Mouse (Mus musculus) myocyte (in vitro differentiated cells): ENCODE measurements around the gene Rce1.
A peak's percentile ranks its signal among the peaks of the same experiment; 100 is the strongest.

Experiments used
- CEBPB ChIP-seq: IDR thresholded peaks from 2 replicates; pipeline ENCODE4 v1.6.1; 2011; ENCODE audit warnings: mild to moderate bottlenecking, moderate library complexity; ENCODE audit not compliant: poor library complexity, insufficient read depth, severe bottlenecking
- E2F4 ChIP-seq: IDR thresholded peaks from one replicate; pipeline ENCODE4 v1.6.1; 2011; ENCODE audit warnings: mild to moderate bottlenecking, control low read depth, moderate library complexity; ENCODE audit not compliant: insufficient read depth
- MAX ChIP-seq: IDR thresholded peaks from one replicate; pipeline ENCODE4 v1.6.1; 2011; ENCODE audit warnings: low read depth, mild to moderate bottlenecking, control low read depth
- MYOD1 ChIP-seq, 3 experiments: IDR thresholded peaks; one replicate each; pipeline ENCODE4 v1.6.1; 2011; ENCODE audit warnings: control low read depth in 2 of 3, low read depth in 2 of 3, mild to moderate bottlenecking in 2 of 3, moderate library complexity in 1 of 3; ENCODE audit not compliant: insufficient read length in 2 of 3, control insufficient read depth in 1 of 3
- POLR2A ChIP-seq: IDR thresholded peaks from one replicate; pipeline ENCODE4 v1.6.1; 2011; ENCODE audit warnings: low read depth, mild to moderate bottlenecking, control low read depth, moderate library complexity; ENCODE audit not compliant: insufficient read length
- POLR2AphosphoS2 ChIP-seq: IDR thresholded peaks from one replicate; pipeline ENCODE4 v1.6.1; 2011; ENCODE audit warnings: low read depth, control low read depth; ENCODE audit not compliant: insufficient read length
- TCF12 ChIP-seq: IDR thresholded peaks from one replicate; pipeline ENCODE4 v1.6.1; 2011; ENCODE audit warnings: mild to moderate bottlenecking, control low read depth; ENCODE audit not compliant: poor library complexity, insufficient read depth, severe bottlenecking
- USF1 ChIP-seq: IDR thresholded peaks from one replicate; pipeline ENCODE4 v1.6.1; 2011; ENCODE audit warnings: low read depth, mild to moderate bottlenecking, control low read depth, moderate library complexity

DNA sequence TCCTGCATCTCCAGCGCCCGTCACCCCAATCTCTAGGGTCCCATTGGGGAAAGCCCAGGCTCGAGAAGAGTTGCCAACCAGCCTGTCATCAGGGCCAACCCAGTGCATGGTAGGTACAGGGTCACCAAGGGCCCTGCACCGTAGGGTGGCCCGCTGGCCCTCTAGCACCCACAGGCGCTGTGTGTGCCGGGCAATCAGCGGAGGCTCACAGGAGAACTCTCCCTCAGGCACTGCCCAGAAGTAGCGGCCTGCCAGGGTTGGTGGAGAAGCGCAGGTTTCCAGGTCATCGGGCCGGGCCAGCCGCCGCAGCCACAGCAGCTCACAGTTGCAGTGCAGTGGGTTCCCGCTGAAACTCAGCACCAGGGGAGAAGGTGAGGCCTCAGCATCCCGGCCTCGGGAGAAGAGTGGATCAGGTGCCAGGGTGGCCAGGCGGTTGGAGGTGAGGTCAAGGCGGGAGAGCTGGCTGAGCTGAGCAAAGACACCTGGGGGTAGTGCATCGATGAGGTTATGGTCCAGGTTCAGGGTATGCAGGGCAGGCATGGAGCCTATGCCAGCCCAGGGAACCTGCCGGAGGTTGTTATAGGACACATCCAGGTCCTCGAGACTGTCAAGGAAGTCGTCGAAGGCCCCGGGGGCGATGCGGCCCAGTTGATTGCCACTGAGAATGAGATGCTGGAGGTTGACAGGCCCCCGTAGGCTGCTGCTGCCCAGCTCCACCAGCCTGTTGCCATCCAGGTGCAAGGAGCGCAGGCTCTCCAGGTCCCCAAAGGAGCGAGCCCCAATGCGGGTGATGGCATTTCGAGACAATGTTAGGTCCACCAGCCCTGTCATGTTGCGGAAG is 11.8 kb downstream of the Rce1 start:
- TF ChIP-seq MYOD1 (IDR thresholded peaks at IDR 0.05; ENCODE audit: control insufficient read depth in 1 of 3, insufficient read length in 2 of 3, low read depth in 2 of 3) (no peak), POLR2AphosphoS2 (no peak), E2F4 (no peak), CEBPB (no peak), MAX (no peak), USF1 (no peak), TCF12 (no peak), POLR2A (peak; percentile 17)
